Mouse (Mus musculus): ENCODE data around the gene Tcf15.

GRCm38 (mm10) chr2:152094856-152095545, 48.4 kb upstream of the Tcf15 start:
- TF ChIP-seq CTCF (IDR thresholded peaks at IDR 0.05; ENCODE audit: insufficient read depth, low read length) (no peak), POLR2A (IDR thresholded peaks at IDR 0.05; ENCODE audit: borderline replicate concordance, extremely low read depth, low read depth, low read length) (no peak)
